Mouse (Mus musculus) hindbrain, embryonic 12.5 days (tissue): ENCODE measurements around the gene Olfr467. TPM values are rescaled to one million over a fixed set of nuclear protein-coding genes. Genes with fewer than 3 reads are reported as not detected.

Experiments used
- polyA plus RNA-seq: library from polyadenylated mRNA; unstranded; fragments of >200 nt; fragmentation: Nextera tagmentation; extraction: Ambion mirVana; gene quantifications from 2 replicates; pipeline ENCODE4 v1.2.1, GENCODE M21; 2016

Olfr467 gene
- polyA plus RNA-seq, 1 experiment from 2014 or later = not detected

Other genes starting within 250 kb of the Olfr467 start
- 14.7 and 15.2 TPM in 2 replicates for gene Olfml1, start 244.8 kb upstream of the Olfr467 start, polyA plus RNA-seq
- gene Ppfibp2, start 217.1 kb upstream of the Olfr467 start, polyA plus RNA-seq = 5.3 and 8.2 TPM in 2 replicates
- gene 5330417H12Rik, start 187.1 kb upstream of the Olfr467 start, polyA plus RNA-seq = not detected in 2 replicates
- 0.16 and 0.36 TPM in 2 replicates for gene Cyb5r2, start 54.2 kb upstream of the Olfr467 start, polyA plus RNA-seq
- not detected in 2 replicates for gene Ovch2, start 11.1 kb upstream of the Olfr467 start, polyA plus RNA-seq
- not detected in 2 replicates for gene Olfr469, start 13.3 kb downstream of the Olfr467 start, polyA plus RNA-seq
- not detected in 2 replicates for gene Olfr470, start 35.2 kb downstream of the Olfr467 start, polyA plus RNA-seq
- gene Olfr472, start 85.6 kb downstream of the Olfr467 start, polyA plus RNA-seq = not detected in 2 replicates
- gene Olfr473, start 118.2 kb downstream of the Olfr467 start, polyA plus RNA-seq = not detected in 2 replicates
- gene Olfr474, start 142.4 kb downstream of the Olfr467 start, polyA plus RNA-seq = not detected in 2 replicates
- not detected in 2 replicates for gene Olfr476, start 152.5 kb downstream of the Olfr467 start, polyA plus RNA-seq
- gene Olfr477, start 174.4 kb downstream of the Olfr467 start, polyA plus RNA-seq = not detected in 2 replicates
- not detected in 2 replicates for gene Olfr478, start 221.7 kb downstream of the Olfr467 start, polyA plus RNA-seq
- gene Olfr479, start 238.4 kb downstream of the Olfr467 start, polyA plus RNA-seq = not detected in 2 replicates